Mouse (Mus musculus) testis, adult 10 weeks (tissue): Measurements from ENCODE around the gene Usp44. TPM values are rescaled to one million over a fixed set of nuclear protein-coding genes. Genes with fewer than 3 reads are reported as not detected.

Source experiments
- polyA plus RNA-seq: library from polyadenylated mRNA; stranded (reverse); fragments of 350-450 nt; fragmentation: Illumina TruSeq; extraction: RNeasy Lipid Tissue Mini Kit (QIAGEN cat#74804); gene quantifications from one replicate; pipeline ENCODE4 v1.2.3, GENCODE M21; 2014; ENCODE audit warnings: low read depth, low replicate concordance

The Usp44 gene
- polyA plus RNA-seq: 147 TPM

GRCm38 (mm10) chr10:93830931-93831729 lies at the start of gene Usp44:
Gene Usp44, plus strand, starts transcription at chr10:93831555.

GRCm38 (mm10) chr10:93897043-93897646 lies 65.8 kb downstream of the Usp44 start, which contains the start of gene Metap2:
Gene Metap2, minus strand, starts transcription at chr10:93897093.

Other genes with a start within 250 kb of the Usp44 start
- gene Snrpf, start 241.8 kb upstream of the Usp44 start, polyA plus RNA-seq: 49.0 TPM
- gene Ntn4, start 190.9 kb upstream of the Usp44 start, polyA plus RNA-seq: 7.7 TPM
- 451 TPM for gene Metap2, start 65.5 kb downstream of the Usp44 start, polyA plus RNA-seq
- 18.1 TPM for gene Vezt, start 204.3 kb downstream of the Usp44 start, polyA plus RNA-seq
- 23.1 TPM for gene Fgd6, start 204.4 kb downstream of the Usp44 start, polyA plus RNA-seq